Mouse (Mus musculus): Measurements from ENCODE around the gene Neu1. TPM values are rescaled to one million over a fixed set of nuclear protein-coding genes. Genes with fewer than 3 reads are reported as not detected.
A peak's percentile ranks its signal among the peaks of the same experiment; 100 is the strongest.
"Not testable (repeated sequence)": the region's sequence is repeated elsewhere in the genome, so short reads cannot be mapped to it uniquely, and the experiment has no call there.

Gene Neu1
- polyA plus RNA-seq, 1 experiment from 2014 or later = 19.0 TPM

- 79% methylated on average over 6 of the region's 6 CpGs for WGBS
Observed at GRCm38 (mm10) chr17:34937960-34938505, 7.0 kb downstream of the Neu1 start.

GRCm38 (mm10) chr17:34941344-34942041 is 10.4 kb downstream of the Neu1 start:
- peaks cover 5% of the 10 kb centered on the region for H3K4me1 ChIP-seq (replicated peaks; ENCODE audit: control insufficient read depth, insufficient read depth, low read length)
- no peak overlapping the region; the same call in 1 of the 2 replicates for H3K27ac ChIP-seq (ENCODE audit: low read length)
- no peaks in the 10 kb centered on the region for H3K27me3 ChIP-seq (ENCODE audit: control insufficient read depth, insufficient read depth, low read depth, low read length)
- peak; percentile 62 for ATAC-seq (ENCODE audit: low read depth)
- H3K4me3 ChIP-seq (ENCODE audit: low read length) = peak overlapping the region; percentile 22
- peak overlapping the region; percentile 54 for H3K9ac ChIP-seq (ENCODE audit: low read length)
- 4% methylated on average over 15 of the region's 15 CpGs for WGBS
- H3K4me2 ChIP-seq (ENCODE audit: low read depth, low read length) = peak overlapping the region; percentile 55
- no peaks in the 10 kb centered on the region for H3K36me3 ChIP-seq (ENCODE audit: control insufficient read depth, insufficient read depth, low read length)
- H3K9me3 ChIP-seq (ENCODE audit: control insufficient read depth, low read length) = no peaks in the 10 kb centered on the region

More at GRCm38 (mm10) chr17:34937960-34938505, 7.0 kb downstream of the Neu1 start:
- no peaks in the 10 kb centered on the region for H3K9me3 ChIP-seq (ENCODE audit: control insufficient read depth, low read length)
- peaks cover 5% of the 10 kb centered on the region for H3K4me1 ChIP-seq (replicated peaks; ENCODE audit: control insufficient read depth, insufficient read depth, low read length)
- H3K36me3 ChIP-seq (ENCODE audit: control insufficient read depth, insufficient read depth, low read length) = no peaks in the 10 kb centered on the region
- H3K4me3 ChIP-seq (ENCODE audit: low read length) = no peak overlapping the region
- H3K9ac ChIP-seq (ENCODE audit: low read length) = no peak overlapping the region
- no peak overlapping the region for H3K4me2 ChIP-seq (ENCODE audit: low read depth, low read length)
- H3K27me3 ChIP-seq (ENCODE audit: control insufficient read depth, insufficient read depth, low read depth, low read length) = no peaks in the 10 kb centered on the region
- H3K27ac ChIP-seq (ENCODE audit: low read length) = no peak overlapping the region
- ATAC-seq (ENCODE audit: low read depth) = no peak

- Histone ChIP-seq H3K4me1 (replicated peaks; ENCODE audit: control insufficient read depth, insufficient read depth, low read length) (peaks cover 5% of the 10 kb centered on the region), H3K9ac (ENCODE audit: low read length) (no peak overlapping the region), H3K4me3 (ENCODE audit: low read length) (no peak overlapping the region), H3K9me3 (ENCODE audit: control insufficient read depth, low read length) (no peaks in the 10 kb centered on the region), H3K27me3 (ENCODE audit: control insufficient read depth, insufficient read depth, low read depth, low read length) (no peaks in the 10 kb centered on the region), H3K36me3 (ENCODE audit: control insufficient read depth, insufficient read depth, low read length) (no peaks in the 10 kb centered on the region), H3K4me2 (ENCODE audit: low read depth, low read length) (no peak overlapping the region), H3K27ac (ENCODE audit: low read length) (no peak overlapping the region)
- no peak for ATAC-seq (ENCODE audit: low read depth)
- WGBS = 81% methylated on average over 4 of the region's 4 CpGs
Observed at GRCm38 (mm10) chr17:34943128-34943815, 12.2 kb downstream of the Neu1 start.

GRCm38 (mm10) chr17:34944362-34944761 is 13.3 kb downstream of the Neu1 start:
- no peak overlapping the region for H3K4me3 ChIP-seq (ENCODE audit: low read length)
- peaks cover under 1% of the 10 kb centered on the region; the same call in 1 of the 2 replicates for H3K36me3 ChIP-seq (ENCODE audit: control insufficient read depth, insufficient read depth, low read length)
- H3K27me3 ChIP-seq (ENCODE audit: control insufficient read depth, insufficient read depth, low read depth, low read length) = no peaks in the 10 kb centered on the region
- H3K4me2 ChIP-seq (ENCODE audit: low read depth, low read length) = no peak overlapping the region
- no peak overlapping the region for H3K27ac ChIP-seq (ENCODE audit: low read length)
- no peaks in the 10 kb centered on the region for H3K9me3 ChIP-seq (ENCODE audit: control insufficient read depth, low read length)
- peaks cover 5% of the 10 kb centered on the region for H3K4me1 ChIP-seq (replicated peaks; ENCODE audit: control insufficient read depth, insufficient read depth, low read length)
- no peak for ATAC-seq (ENCODE audit: low read depth)
- no peak overlapping the region for H3K9ac ChIP-seq (ENCODE audit: low read length)

- no peak for ATAC-seq (ENCODE audit: low read depth)
- Histone ChIP-seq H3K27me3 (ENCODE audit: control insufficient read depth, insufficient read depth, low read depth, low read length) (no peaks in the 10 kb centered on the region), H3K4me3 (ENCODE audit: low read length) (no peak overlapping the region), H3K9ac (ENCODE audit: low read length) (no peak overlapping the region), H3K9me3 (ENCODE audit: control insufficient read depth, low read length) (no peaks in the 10 kb centered on the region), H3K4me1 (replicated peaks; ENCODE audit: control insufficient read depth, insufficient read depth, low read length) (peaks cover 17% of the 10 kb centered on the region), H3K4me2 (ENCODE audit: low read depth, low read length) (no peak overlapping the region), H3K36me3 (ENCODE audit: control insufficient read depth, insufficient read depth, low read length) (peaks cover 14% of the 10 kb centered on the region; the same call in 1 of the 2 replicates), H3K27ac (ENCODE audit: low read length) (no peak overlapping the region)
- WGBS = 86% methylated on average over 5 of the region's 5 CpGs
Observed at GRCm38 (mm10) chr17:34946486-34947140, 15.6 kb downstream of the Neu1 start.

GRCm38 (mm10) chr17:34947606-34948005 is 16.6 kb downstream of the Neu1 start:
- Histone ChIP-seq H3K27ac (ENCODE audit: low read length) (no peak overlapping the region), H3K9me3 (ENCODE audit: control insufficient read depth, low read length) (no peaks in the 10 kb centered on the region), H3K27me3 (ENCODE audit: control insufficient read depth, insufficient read depth, low read depth, low read length) (no peaks in the 10 kb centered on the region), H3K4me3 (ENCODE audit: low read length) (no peak overlapping the region), H3K4me2 (ENCODE audit: low read depth, low read length) (no peak overlapping the region), H3K4me1 (replicated peaks; ENCODE audit: control insufficient read depth, insufficient read depth, low read length) (peaks cover 14% of the 10 kb centered on the region), H3K9ac (ENCODE audit: low read length) (no peak overlapping the region), H3K36me3 (ENCODE audit: control insufficient read depth, insufficient read depth, low read length) (peaks cover 14% of the 10 kb centered on the region; the same call in 1 of the 2 replicates)
- no peak for ATAC-seq (ENCODE audit: low read depth)
- WGBS = 19% methylated on average over 8 of the region's 8 CpGs

GRCm38 (mm10) chr17:34948721-34949552 is 17.9 kb downstream of the Neu1 start:
- peaks cover 14% of the 10 kb centered on the region; the same call in 1 of the 2 replicates for H3K36me3 ChIP-seq (ENCODE audit: control insufficient read depth, insufficient read depth, low read length)
- H3K4me3 ChIP-seq (ENCODE audit: low read length); H3K4me2 ChIP-seq (ENCODE audit: low read depth, low read length); ATAC-seq (ENCODE audit: low read depth); H3K9ac ChIP-seq (ENCODE audit: low read length); H3K27me3 ChIP-seq (ENCODE audit: control insufficient read depth, insufficient read depth, low read depth, low read length); H3K27ac ChIP-seq (ENCODE audit: low read length); H3K9me3 ChIP-seq (ENCODE audit: control insufficient read depth, low read length): not testable (repeated sequence)
- 52% methylated on average over 9 of the region's 9 CpGs for WGBS
- peaks cover 14% of the 10 kb centered on the region for H3K4me1 ChIP-seq (replicated peaks; ENCODE audit: control insufficient read depth, insufficient read depth, low read length)

GRCm38 (mm10) chr17:34949553-34949969 is 18.5 kb downstream of the Neu1 start:
- Histone ChIP-seq H3K27me3 (ENCODE audit: control insufficient read depth, insufficient read depth, low read depth, low read length) (no peaks in the 10 kb centered on the region), H3K4me3 (ENCODE audit: low read length) (no peak overlapping the region), H3K9ac (ENCODE audit: low read length) (no peak overlapping the region), H3K36me3 (ENCODE audit: control insufficient read depth, insufficient read depth, low read length) (peaks cover 14% of the 10 kb centered on the region; the same call in 1 of the 2 replicates), H3K4me2 (ENCODE audit: low read depth, low read length) (no peak overlapping the region), H3K4me1 (replicated peaks; ENCODE audit: control insufficient read depth, insufficient read depth, low read length) (peaks cover 14% of the 10 kb centered on the region), H3K27ac (ENCODE audit: low read length) (no peak overlapping the region), H3K9me3 (ENCODE audit: control insufficient read depth, low read length) (no peaks in the 10 kb centered on the region)
- ATAC-seq (ENCODE audit: low read depth) = no peak
- WGBS = 25% methylated on average over 4 of the region's 4 CpGs
